Mouse (Mus musculus) CH12.LX (cell line): ENCODE measurements around the gene Zfp575. TPM values are rescaled to one million over a fixed set of nuclear protein-coding genes. Genes with fewer than 3 reads are reported as not detected.
A peak's percentile ranks its signal among the peaks of the same experiment; 100 is the strongest.

Source experiments
- DNase-seq: peaks from one replicate; pipeline ENCODE4 v3.0.0-alpha.2; 2013; ENCODE audit errors: extremely low read depth
- H3K27ac ChIP-seq: 2 replicates; pipeline ENCODE4 v1.5.1; 2012; ENCODE audit warnings: low read depth, mild to moderate bottlenecking, control low read depth, moderate library complexity; ENCODE audit not compliant: insufficient read depth
- H3K27me3 ChIP-seq: replicated peaks from 2 replicates; pipeline ENCODE3; 2012; ENCODE audit warnings: inconsistent platforms
- H3K36me3 ChIP-seq, 2 experiments: replicated peaks in 1 of 2; 2 replicates each; pipeline versions ENCODE3 to v1.6.1; 2012; ENCODE audit warnings: inconsistent platforms in 1 of 2, low read length in 1 of 2, mild to moderate bottlenecking in 1 of 2, mixed read lengths in 1 of 2, moderate library complexity in 1 of 2; ENCODE audit not compliant: control insufficient read depth in 1 of 2, insufficient read depth in 1 of 2
- H3K4me1 ChIP-seq, 2 experiments: 2 replicates each; pipeline ENCODE4 v1.6.1; 2012; ENCODE audit warnings: inconsistent platforms in 1 of 2, moderate library complexity in 1 of 2; ENCODE audit not compliant: insufficient read depth in 2 of 2, control insufficient read depth in 1 of 2
- H3K4me2 ChIP-seq: 2 replicates; pipeline ENCODE4 v1.6.1; 2012; ENCODE audit warnings: low read depth, mild to moderate bottlenecking, control low read depth; ENCODE audit not compliant: poor library complexity, insufficient read depth, severe bottlenecking
- H3K4me3 ChIP-seq, 3 experiments: fragments of 150-350 bp in 1 of 3; sonication (generic) in 1 of 3; replicated peaks in 1 of 3; 2 replicates each; pipeline versions ENCODE3 to v1.5.1; 2011 to 2012; ENCODE audit warnings: low read depth in 2 of 3, low read length in 2 of 3, mild to moderate bottlenecking in 2 of 3, moderate library complexity in 2 of 3, control low read depth in 1 of 3, improper control_type of control experiment in 1 of 3, inconsistent platforms in 1 of 3, mixed read lengths in 1 of 3; ENCODE audit not compliant: poor library complexity in 1 of 3
- H3K79me2 ChIP-seq: replicated peaks from 2 replicates; pipeline ENCODE4 v1.6.1; 2012; ENCODE audit warnings: mild to moderate bottlenecking, moderate library complexity; ENCODE audit not compliant: control insufficient read depth, poor library complexity, insufficient read depth, severe bottlenecking; ENCODE audit errors: extremely low read depth
- H3K9ac ChIP-seq: 2 replicates; pipeline ENCODE4 v1.6.1; 2012; ENCODE audit warnings: low read depth, mild to moderate bottlenecking, control low read depth, moderate library complexity; ENCODE audit not compliant: insufficient read depth
- H3K9me3 ChIP-seq: replicated peaks from 2 replicates; pipeline ENCODE3; 2012; ENCODE audit warnings: low read length, inconsistent platforms, mixed read lengths
- BHLHE40 ChIP-seq: IDR thresholded peaks from 2 replicates; pipeline ENCODE4 v1.6.1; 2011; ENCODE audit warnings: mild to moderate bottlenecking, low read depth, low read length, improper control_type of control experiment
- CHD1 ChIP-seq: IDR thresholded peaks from 2 replicates; pipeline ENCODE4 v1.6.1; 2012; ENCODE audit warnings: low read depth, low read length, improper control_type of control experiment, inconsistent platforms
- CHD2 ChIP-seq: IDR thresholded peaks from 2 replicates; pipeline ENCODE4 v1.6.1; 2011; ENCODE audit warnings: low read length, improper control_type of control experiment
- CTCF ChIP-seq, 2 experiments: IDR thresholded peaks in 1 of 2; conservative IDR thresholded peaks in 1 of 2; 2 replicates each; pipeline ENCODE4 v1.5.1; 2011 to 2012; ENCODE audit warnings: low read depth in 2 of 2, low read length in 2 of 2, improper control_type of control experiment in 1 of 2, inconsistent platforms in 1 of 2, mild to moderate bottlenecking in 1 of 2, moderate library complexity in 1 of 2
- E2F4 ChIP-seq: IDR thresholded peaks from 2 replicates; pipeline ENCODE4 v1.6.1; 2011; ENCODE audit warnings: low read depth, low read length, improper control_type of control experiment; ENCODE audit not compliant: insufficient replicate concordance
- ELF1 ChIP-seq: IDR thresholded peaks from 2 replicates; pipeline ENCODE4 v1.6.1; 2014; ENCODE audit warnings: low read depth, mild to moderate bottlenecking, inconsistent platforms, low read length, improper control_type of control experiment
- EP300 ChIP-seq: IDR thresholded peaks from 2 replicates; pipeline ENCODE4 v1.6.1; 2011; ENCODE audit warnings: low read length, improper control_type of control experiment
- ETS1 ChIP-seq: conservative IDR thresholded peaks from 2 replicates; pipeline ENCODE4 v1.6.1; 2012; ENCODE audit warnings: low read depth, mild to moderate bottlenecking, inconsistent platforms, low read length, improper control_type of control experiment, moderate library complexity
- GABPA ChIP-seq: IDR thresholded peaks from 2 replicates; pipeline ENCODE4 v1.6.1; 2012; ENCODE audit warnings: low read depth, low read length, improper control_type of control experiment, inconsistent platforms; ENCODE audit not compliant: insufficient replicate concordance
- HCFC1 ChIP-seq: IDR thresholded peaks from 2 replicates; pipeline ENCODE4 v1.6.1; 2012; ENCODE audit warnings: low read depth, mild to moderate bottlenecking, inconsistent platforms, low read length, improper control_type of control experiment
- IRF4 ChIP-seq: IDR thresholded peaks from 2 replicates; pipeline ENCODE4 v1.6.1; 2014; ENCODE audit warnings: low read depth, mild to moderate bottlenecking, inconsistent platforms, low read length, improper control_type of control experiment
- JUN ChIP-seq: IDR thresholded peaks from 2 replicates; pipeline ENCODE4 v1.6.1; 2011; ENCODE audit warnings: low read depth, mild to moderate bottlenecking, low read length, improper control_type of control experiment, moderate library complexity; ENCODE audit not compliant: insufficient read depth
- JUND ChIP-seq: conservative IDR thresholded peaks from 2 replicates; pipeline ENCODE4 v1.6.1; 2011; ENCODE audit warnings: low read depth, low read length, improper control_type of control experiment
- KAT2A ChIP-seq: IDR thresholded peaks from 2 replicates; pipeline ENCODE4 v1.6.1; 2012; ENCODE audit warnings: low read length, improper control_type of control experiment, inconsistent platforms; ENCODE audit not compliant: insufficient replicate concordance
- MAFK ChIP-seq: IDR thresholded peaks from 2 replicates; pipeline ENCODE4 v1.6.1; 2011; ENCODE audit warnings: low read length, improper control_type of control experiment; ENCODE audit not compliant: insufficient replicate concordance
- MAX ChIP-seq: IDR thresholded peaks from 2 replicates; pipeline ENCODE4 v1.6.1; 2011; ENCODE audit warnings: low read length, improper control_type of control experiment
- MAZ ChIP-seq: IDR thresholded peaks from 2 replicates; pipeline ENCODE4 v1.6.1; 2012; ENCODE audit warnings: low read depth, mild to moderate bottlenecking, inconsistent platforms, low read length, improper control_type of control experiment, moderate library complexity
- MEF2A ChIP-seq: IDR thresholded peaks from 2 replicates; pipeline ENCODE4 v1.6.1; 2014; ENCODE audit warnings: low read depth, mild to moderate bottlenecking, inconsistent platforms, low read length, improper control_type of control experiment, borderline replicate concordance
- MXI1 ChIP-seq: IDR thresholded peaks from 2 replicates; pipeline ENCODE4 v1.6.1; 2011; ENCODE audit warnings: mild to moderate bottlenecking, low read depth, low read length, improper control_type of control experiment
- MYC ChIP-seq: IDR thresholded peaks from 2 replicates; pipeline ENCODE4 v1.6.1; 2011; ENCODE audit warnings: low read depth, mild to moderate bottlenecking, improper control_type of control experiment, low read length
- NELFE ChIP-seq: IDR thresholded peaks from 2 replicates; pipeline ENCODE4 v1.6.1; 2011; ENCODE audit warnings: low read depth, low read length, improper control_type of control experiment
- NRF1 ChIP-seq: IDR thresholded peaks from 2 replicates; pipeline ENCODE4 v1.6.1; 2014; ENCODE audit warnings: low read depth, mild to moderate bottlenecking, inconsistent platforms, low read length, improper control_type of control experiment, moderate library complexity
- PAX5 ChIP-seq: IDR thresholded peaks from 2 replicates; pipeline ENCODE4 v1.6.1; 2012; ENCODE audit warnings: low read length, inconsistent platforms, mixed read lengths
- POLR2A ChIP-seq: IDR thresholded peaks from 2 replicates; pipeline ENCODE4 v1.6.1; 2011; ENCODE audit warnings: low read depth, mild to moderate bottlenecking, improper control_type of control experiment, low read length
- POLR2AphosphoS2 ChIP-seq: IDR thresholded peaks from 2 replicates; pipeline ENCODE4 v1.6.1; 2011; ENCODE audit warnings: low read depth, low read length, improper control_type of control experiment
- RAD21 ChIP-seq: IDR thresholded peaks from 2 replicates; pipeline ENCODE4 v1.6.1; 2011; ENCODE audit warnings: low read depth, mild to moderate bottlenecking, low read length, improper control_type of control experiment, moderate library complexity
- RCOR1 ChIP-seq: conservative IDR thresholded peaks from 2 replicates; pipeline ENCODE4 v1.6.1; 2012; ENCODE audit warnings: low read depth, mild to moderate bottlenecking, inconsistent platforms, low read length, improper control_type of control experiment
- SIN3A ChIP-seq: IDR thresholded peaks from 2 replicates; pipeline ENCODE4 v1.6.1; 2012; ENCODE audit warnings: low read length, improper control_type of control experiment, inconsistent platforms
- SMC3 ChIP-seq: IDR thresholded peaks from 2 replicates; pipeline ENCODE4 v1.6.1; 2011; ENCODE audit warnings: low read depth, low read length, improper control_type of control experiment
- TBP ChIP-seq: conservative IDR thresholded peaks from 2 replicates; pipeline ENCODE4 v1.6.1; 2011; ENCODE audit warnings: low read depth, low read length, improper control_type of control experiment
- TCF12 ChIP-seq: IDR thresholded peaks from 2 replicates; pipeline ENCODE4 v1.6.1; 2014; ENCODE audit warnings: low read depth, mild to moderate bottlenecking, inconsistent platforms, low read length, improper control_type of control experiment
- UBTF ChIP-seq: IDR thresholded peaks from 2 replicates; pipeline ENCODE4 v1.6.1; 2012; ENCODE audit warnings: low read depth, mild to moderate bottlenecking, inconsistent platforms, low read length, improper control_type of control experiment, moderate library complexity
- USF1 ChIP-seq: IDR thresholded peaks from 2 replicates; pipeline ENCODE4 v1.6.1; 2014; ENCODE audit warnings: low read depth, mild to moderate bottlenecking, inconsistent platforms, low read length, improper control_type of control experiment
- USF2 ChIP-seq: conservative IDR thresholded peaks from 2 replicates; pipeline ENCODE4 v1.6.1; 2011; ENCODE audit warnings: low read depth, low read length, improper control_type of control experiment
- ZC3H11A ChIP-seq: IDR thresholded peaks from 2 replicates; pipeline ENCODE4 v1.6.1; 2012; ENCODE audit warnings: low read depth, mild to moderate bottlenecking, inconsistent platforms, low read length, improper control_type of control experiment
- ZKSCAN1 ChIP-seq: IDR thresholded peaks from 2 replicates; pipeline ENCODE4 v1.6.1; 2012; ENCODE audit warnings: low read depth, inconsistent platforms, low read length, improper control_type of control experiment, borderline replicate concordance
- ZMIZ1 ChIP-seq: IDR thresholded peaks from 2 replicates; pipeline ENCODE4 v1.6.1; 2012; ENCODE audit warnings: low read depth, mild to moderate bottlenecking, inconsistent platforms, low read length, improper control_type of control experiment
- ZNF384 ChIP-seq: IDR thresholded peaks from 2 replicates; pipeline ENCODE4 v1.6.1; 2012; ENCODE audit warnings: low read depth, low read length, improper control_type of control experiment, inconsistent platforms
- dilution Hi-C: fragments of 300-500 bp; cut with MboI; formaldehyde crosslinking; loops from 2 replicates; pipeline ENCODE4 v1.14.3; 2020; ENCODE audit warnings: low sequenced_read_pairs; ENCODE audit not compliant: extremely low pct_unique_long_range_greater_than_20kb, extremely low pct_ligation_motif_present
- in situ Hi-C: fragments of 300-500 bp; cut with MboI; formaldehyde crosslinking; loops from 3 replicates; pipeline ENCODE4 v1.14.3; 2019; ENCODE audit warnings: low sequenced_read_pairs, low pct_ligation_motif_present, low pct_unique_long_range_greater_than_20kb, mixed read lengths
- polyA plus RNA-seq: library from polyadenylated mRNA; unstranded; fragments of >175 nt; gene quantifications from 2 replicates; pipeline ENCODE4 v1.2.1, GENCODE M21; 2012; ENCODE audit warnings: low read depth; ENCODE audit not compliant: insufficient read length
- total RNA-seq, 2 experiments: library from RNA; depleted of rRNA; stranded (reverse); fragments of 300-350 nt in 1 of 2; fragments of >200 nt in 1 of 2; gene quantifications; 2 replicates each; pipeline ENCODE4 v1.2.3; 2012 to 2014

The Zfp575 gene
- total and polyA plus RNA-seq, 3 experiments, result 0.09 to 0.81 (median 0.14) TPM

- in situ Hi-C loops (loop anchor here (5.0 kb wide), 1 partner anchor 33 kb away; the partner anchor contains the start of gene Irgq), dilution Hi-C loops (no loop called here)
- Histone ChIP-seq H3K27ac (peak overlapping the region; percentile 100), H3K9me3 (no peaks in the 10 kb centered on the region), H3K4me1 (peaks cover 41 to 93% of the 10 kb centered on the region in 2 experiments), H3K9ac (peak overlapping the region; percentile 41; the same call in 1 of the 2 replicates), H3K27me3 (no peaks in the 10 kb centered on the region), H3K79me2 (peaks cover 8% of the 10 kb centered on the region; the same call in 1 of the 2 replicates), H3K4me3 (peak overlapping the region; percentile 11 to 53 (median 37)), H3K4me2 (peak overlapping the region; percentile 80), H3K36me3 (peaks cover 38 to 65% of the 10 kb centered on the region in 2 experiments)
- no peak; the same call in 1 of the 2 replicates for TF ChIP-seq EP300
- 0 out of 2 replicates have a peak, but pooled peaks have one; percentile 20 for TF ChIP-seq ELF1
- TF ChIP-seq BHLHE40, result peak; percentile 23; the same call in 1 of the 2 replicates
- TF ChIP-seq USF1, result no peak
- no peak for TF ChIP-seq GABPA
- 0 out of 2 replicates have a peak, but pooled peaks have one; percentile 30 for TF ChIP-seq NELFE
- no peak for TF ChIP-seq KAT2A
- peak; percentile 73 for TF ChIP-seq UBTF
- peak; percentile 42; the same call in 1 of the 2 replicates for TF ChIP-seq TBP
- no peak for TF ChIP-seq RCOR1
- TF ChIP-seq MAFK, result no peak
- TF ChIP-seq CTCF (conservative IDR thresholded peaks at IDR 0.05 in 1 of 2, IDR thresholded peaks at IDR 0.05 in 1 of 2; ENCODE audit: low read depth in 2 of 2, low read length in 2 of 2), result no peak
- no peak for TF ChIP-seq MYC
- TF ChIP-seq PAX5, result no peak
- TF ChIP-seq SMC3, result no peak
- TF ChIP-seq MAZ, result 0 out of 2 replicates have a peak, but pooled peaks have one; percentile 47
- no peak for TF ChIP-seq MAX
- TF ChIP-seq E2F4, result no peak
- TF ChIP-seq RAD21, result no peak
- peak; percentile 56; the same call in 1 of the 2 replicates for TF ChIP-seq TCF12
- TF ChIP-seq MEF2A, result no peak
- no peak for TF ChIP-seq CHD2
- TF ChIP-seq JUN, result no peak
- no peak for TF ChIP-seq USF2
- peak; percentile 49; the same call in 1 of the 2 replicates for TF ChIP-seq IRF4
- no peak for TF ChIP-seq ZC3H11A
- no peak for TF ChIP-seq MXI1
- TF ChIP-seq ZKSCAN1, result no peak
- no peak for TF ChIP-seq HCFC1
- TF ChIP-seq NRF1, result peak; percentile 29; the same call in 1 of the 2 replicates
- TF ChIP-seq POLR2A, result peak; percentile 49; the same call in 1 of the 2 replicates
- TF ChIP-seq SIN3A, result no peak
- no peak for TF ChIP-seq POLR2AphosphoS2
- TF ChIP-seq ZNF384, result no peak
- no peak for TF ChIP-seq CHD1
- no peak for TF ChIP-seq JUND
- TF ChIP-seq ZMIZ1, result no peak
- peak; percentile 29; the same call in 1 of the 2 replicates for TF ChIP-seq ETS1
- DNase-seq, result peak; percentile 88
Observed at GRCm38 (mm10) chr7:24565627-24566026, 21.8 kb downstream of the Zfp575 start.
